Mouse (Mus musculus) CD4-positive, CD25-positive, alpha-beta regulatory T cell, adult 4 months (primary cell): ENCODE data around the gene Psmd9. TPM values are rescaled to one million over a fixed set of nuclear protein-coding genes. Genes with fewer than 3 reads are reported as not detected.

Source experiments
- ATAC-seq: one replicate; pipeline ENCODE4 v1.8.0; 2017
- polyA plus RNA-seq, 2 experiments: library from polyadenylated mRNA; unstranded; fragments of 100-300 nt; shearing (Covaris generic); gene quantifications; one replicate each; pipeline ENCODE4 v1.2.1; 2017

Psmd9 gene
- 10 to 100 TPM; 36.5 to 41.5 TPM for polyA plus RNA-seq

DNA sequence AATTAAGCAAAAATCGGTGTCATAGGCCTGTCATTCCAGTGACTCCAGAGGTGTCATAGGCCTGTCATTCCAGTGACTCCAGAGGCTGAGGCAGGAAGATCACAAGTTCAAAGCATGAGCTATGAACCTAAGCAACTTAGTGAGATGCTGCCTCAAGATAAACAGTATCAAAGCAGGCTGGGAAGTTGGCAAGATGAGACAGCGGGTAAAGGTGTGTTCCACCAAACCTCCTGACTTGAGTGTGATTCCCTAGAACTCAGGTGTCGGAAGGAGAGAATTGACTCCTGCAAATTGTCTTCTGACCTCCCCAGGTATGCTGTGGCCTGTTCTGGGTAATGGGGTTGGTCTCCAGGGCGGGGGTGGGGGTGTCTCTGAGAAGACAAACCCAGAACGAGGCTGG, at the start of gene Psmd9:
Psmd9 (plus strand) TSS at position 130 of the 400 bp plus-strand sequence.
- no peak for ATAC-seq

- ATAC-seq, result no peak
These were observed 48.5 kb upstream of the Psmd9 start for GRCm38 (mm10) chr5:123120624-123121215.

DNA sequence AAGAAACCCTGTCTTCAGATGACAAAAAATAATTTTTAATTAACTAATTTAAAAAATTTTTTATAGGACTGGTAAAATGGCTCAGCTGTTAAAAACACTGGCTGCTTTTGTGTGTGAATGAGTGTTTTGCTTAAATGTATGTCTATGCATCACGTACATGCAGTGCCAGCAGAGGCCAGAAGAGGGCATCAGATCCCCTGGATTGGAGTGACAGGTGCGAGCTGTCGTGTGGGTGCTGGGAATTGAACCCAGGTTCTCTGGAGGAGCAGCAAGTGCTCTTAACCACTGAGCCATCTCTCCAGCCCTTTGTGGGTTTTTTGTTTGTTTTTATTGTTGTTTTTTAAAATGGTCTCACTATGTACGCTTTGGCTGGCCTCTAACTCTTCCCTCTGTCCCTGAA, 47.0 kb upstream of the Psmd9 start:
- ATAC-seq, result no peak

DNA sequence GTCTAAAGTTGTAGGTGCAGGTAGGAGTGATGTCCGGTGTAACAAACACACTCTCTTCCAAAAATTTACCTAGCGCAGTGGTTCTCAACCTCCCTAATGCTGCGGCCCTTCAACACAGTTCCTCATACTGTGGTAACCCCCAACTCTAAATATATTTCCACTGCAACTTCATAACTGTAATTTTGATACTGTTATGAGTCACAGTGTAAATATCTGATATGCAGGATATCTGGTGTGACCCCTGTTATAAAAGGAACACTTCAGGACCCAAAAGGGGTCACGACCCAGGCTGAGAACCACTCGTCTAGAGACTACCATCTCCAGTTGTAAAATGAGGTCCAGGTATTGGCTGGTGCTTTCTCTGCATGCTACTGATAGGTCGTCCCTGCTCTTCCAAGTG, 44.1 kb upstream of the Psmd9 start:
- ATAC-seq, result no peak

GRCm38 (mm10) chr5:123125638-123126406, 43.4 kb upstream of the Psmd9 start:
- ATAC-seq, result peak; percentile 20

- no peak for ATAC-seq
These were observed 42.2 kb upstream of the Psmd9 start for GRCm38 (mm10) chr5:123127031-123127430.

- peak; percentile 72 for ATAC-seq
These were observed 40.6 kb upstream of the Psmd9 start for GRCm38 (mm10) chr5:123128426-123129169.

GRCm38 (mm10) chr5:123129170-123129757, 39.9 kb upstream of the Psmd9 start:
- ATAC-seq, result no peak

DNA sequence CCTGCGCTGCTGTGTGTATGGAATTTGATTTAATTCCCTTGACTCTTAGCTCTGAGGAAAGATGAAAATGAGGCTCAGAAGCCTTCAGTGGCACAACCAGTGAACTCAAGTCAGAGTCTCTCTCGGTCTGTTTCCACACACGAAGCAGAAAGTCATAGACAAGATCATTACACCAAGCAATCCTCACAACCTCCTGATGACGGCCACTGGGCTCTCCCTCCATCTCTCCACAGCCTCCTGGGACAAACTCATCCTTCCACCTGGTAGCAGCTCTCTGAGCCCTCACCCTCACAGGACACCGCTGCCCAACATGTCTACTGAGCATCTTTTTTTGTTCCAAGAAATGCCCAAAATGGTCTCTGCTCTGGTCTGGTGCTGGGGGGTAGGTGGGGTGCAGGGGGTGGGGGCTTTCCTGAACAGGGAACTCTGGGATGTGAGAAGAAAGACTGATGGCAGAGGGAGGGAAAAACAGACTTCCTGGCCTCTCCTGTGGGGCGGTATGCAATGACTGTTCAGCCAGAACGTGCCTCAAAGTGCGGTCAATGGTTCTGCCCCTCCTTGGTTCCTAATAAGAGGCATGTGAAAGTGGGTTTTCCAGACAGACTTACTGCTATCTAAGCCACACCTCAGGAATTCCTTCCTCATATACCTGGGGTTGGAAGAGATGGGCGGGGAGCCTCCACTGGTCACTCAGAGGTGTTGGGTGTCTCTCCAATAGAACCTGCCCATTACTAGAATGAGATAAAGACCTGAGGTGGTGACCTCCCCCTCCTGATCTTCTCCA, 39.0 kb upstream of the Psmd9 start:
- no peak for ATAC-seq

DNA sequence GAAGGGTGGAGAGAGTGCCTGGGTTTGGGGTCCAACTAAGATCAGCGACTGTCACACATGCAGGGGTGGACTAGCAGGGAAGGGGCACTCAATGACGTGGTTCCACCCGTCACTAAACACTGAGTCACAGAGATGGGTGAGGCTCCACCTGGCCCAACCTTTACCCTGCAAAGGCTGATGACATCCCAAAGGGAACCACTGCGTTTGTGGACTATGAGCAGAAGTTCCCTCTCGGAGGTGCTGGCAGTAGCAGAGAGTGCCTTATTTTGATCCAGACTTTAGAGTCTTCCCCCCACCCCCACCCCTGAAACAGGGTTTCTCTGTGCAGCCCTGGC, 38.4 kb upstream of the Psmd9 start:
- no peak for ATAC-seq

DNA sequence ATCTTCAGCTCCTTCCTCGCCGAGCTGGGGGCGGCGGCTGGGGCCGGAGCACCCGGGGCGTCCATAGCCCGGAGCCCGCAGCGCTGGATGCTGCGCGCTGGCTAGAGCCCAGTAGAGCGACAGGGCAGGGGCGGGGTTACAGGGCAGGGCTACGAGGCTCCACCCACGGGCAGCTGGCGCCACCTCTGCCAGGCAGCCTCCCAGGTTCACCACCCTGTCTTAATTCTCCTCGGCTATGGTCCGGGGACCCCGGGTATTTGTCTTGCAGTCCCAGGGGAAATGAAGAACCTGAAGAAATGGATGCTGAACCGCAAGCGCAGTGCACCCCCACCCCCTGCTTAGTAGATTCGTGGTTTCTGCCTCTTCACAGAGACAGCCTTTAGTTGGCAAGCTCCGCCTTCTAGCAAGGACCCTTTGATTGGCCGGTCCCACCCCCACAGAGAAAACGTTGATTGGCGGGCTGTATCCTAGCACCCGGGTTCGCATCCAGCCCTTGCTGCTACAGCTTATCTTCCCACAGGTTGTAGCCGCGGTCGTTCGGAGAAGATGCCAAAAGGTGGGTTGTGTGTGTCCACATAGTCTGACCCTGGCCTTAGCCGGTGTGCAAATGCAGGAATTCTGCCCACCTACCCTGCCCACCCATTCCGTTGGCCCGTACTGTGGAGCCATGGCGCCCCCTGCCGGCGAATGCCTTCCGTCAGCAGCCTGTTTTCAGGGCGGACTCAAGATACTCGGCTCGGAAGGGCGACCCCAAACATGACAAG, 36.7 kb upstream of the Psmd9 start, which contains the start of gene Rhof:
Rhof (minus strand) TSS at position 385 of the 764 bp plus-strand sequence.
- ATAC-seq, result peak; percentile 65

- ATAC-seq, result peak; percentile 5
These were observed 36.0 kb upstream of the Psmd9 start for GRCm38 (mm10) chr5:123133083-123133783.

DNA sequence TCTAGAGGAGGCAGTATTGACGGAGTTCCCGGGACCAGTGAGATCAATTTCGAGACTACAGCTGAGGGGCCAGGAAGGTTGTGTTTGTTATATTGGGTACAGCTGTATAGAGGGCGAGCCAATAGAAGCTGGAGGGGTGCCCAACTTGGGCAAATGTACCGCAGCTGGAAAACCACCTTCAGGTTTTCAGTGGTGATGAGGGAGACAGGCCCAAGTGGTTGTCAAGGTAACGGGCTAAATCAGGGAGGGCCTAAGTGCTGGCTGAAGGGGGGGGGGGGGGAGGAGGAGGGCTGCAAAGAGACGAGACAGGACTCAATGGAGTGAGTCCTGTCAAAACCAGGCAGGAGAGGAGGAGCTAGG, 35.4 kb upstream of the Psmd9 start:
- no peak for ATAC-seq

GRCm38 (mm10) chr5:123134186-123134874, 34.9 kb upstream of the Psmd9 start:
- no peak for ATAC-seq

- no peak for ATAC-seq
These were observed 34.3 kb upstream of the Psmd9 start for GRCm38 (mm10) chr5:123134875-123135382.

- no peak for ATAC-seq
These were observed 33.5 kb upstream of the Psmd9 start for GRCm38 (mm10) chr5:123135471-123136360.

- no peak for ATAC-seq
These were observed 32.7 kb upstream of the Psmd9 start for GRCm38 (mm10) chr5:123136361-123137043.
